Mouse (Mus musculus) CH12.LX (cell line): ENCODE results near the gene Plch2. TPM values are rescaled to one million over a fixed set of nuclear protein-coding genes. Genes with fewer than 3 reads are reported as not detected.

Experiments
- DNase-seq: peaks from one replicate; pipeline ENCODE4 v3.0.0-alpha.2; 2013; ENCODE audit errors: extremely low read depth
- H3K27ac ChIP-seq: 2 replicates; pipeline ENCODE4 v1.5.1; 2012; ENCODE audit warnings: low read depth, mild to moderate bottlenecking, control low read depth, moderate library complexity; ENCODE audit not compliant: insufficient read depth
- H3K27me3 ChIP-seq: replicated peaks from 2 replicates; pipeline ENCODE3; 2012; ENCODE audit warnings: inconsistent platforms
- H3K36me3 ChIP-seq, 2 experiments: replicated peaks in 1 of 2; 2 replicates each; pipeline versions ENCODE3 to v1.6.1; 2012; ENCODE audit warnings: inconsistent platforms in 1 of 2, low read length in 1 of 2, mild to moderate bottlenecking in 1 of 2, mixed read lengths in 1 of 2, moderate library complexity in 1 of 2; ENCODE audit not compliant: control insufficient read depth in 1 of 2, insufficient read depth in 1 of 2
- H3K4me1 ChIP-seq, 2 experiments: 2 replicates each; pipeline ENCODE4 v1.6.1; 2012; ENCODE audit warnings: inconsistent platforms in 1 of 2, moderate library complexity in 1 of 2; ENCODE audit not compliant: insufficient read depth in 2 of 2, control insufficient read depth in 1 of 2
- H3K4me2 ChIP-seq: 2 replicates; pipeline ENCODE4 v1.6.1; 2012; ENCODE audit warnings: low read depth, mild to moderate bottlenecking, control low read depth; ENCODE audit not compliant: poor library complexity, insufficient read depth, severe bottlenecking
- H3K4me3 ChIP-seq, 3 experiments: fragments of 150-350 bp in 1 of 3; sonication (generic) in 1 of 3; replicated peaks in 1 of 3; 2 replicates each; pipeline versions ENCODE3 to v1.5.1; 2011 to 2012; ENCODE audit warnings: low read depth in 2 of 3, low read length in 2 of 3, mild to moderate bottlenecking in 2 of 3, moderate library complexity in 2 of 3, control low read depth in 1 of 3, improper control_type of control experiment in 1 of 3, inconsistent platforms in 1 of 3, mixed read lengths in 1 of 3; ENCODE audit not compliant: poor library complexity in 1 of 3
- H3K79me2 ChIP-seq: replicated peaks from 2 replicates; pipeline ENCODE4 v1.6.1; 2012; ENCODE audit warnings: mild to moderate bottlenecking, moderate library complexity; ENCODE audit not compliant: control insufficient read depth, poor library complexity, insufficient read depth, severe bottlenecking; ENCODE audit errors: extremely low read depth
- H3K9ac ChIP-seq: 2 replicates; pipeline ENCODE4 v1.6.1; 2012; ENCODE audit warnings: low read depth, mild to moderate bottlenecking, control low read depth, moderate library complexity; ENCODE audit not compliant: insufficient read depth
- H3K9me3 ChIP-seq: replicated peaks from 2 replicates; pipeline ENCODE3; 2012; ENCODE audit warnings: low read length, inconsistent platforms, mixed read lengths
- CHD1 ChIP-seq: IDR thresholded peaks from 2 replicates; pipeline ENCODE4 v1.6.1; 2012; ENCODE audit warnings: low read depth, low read length, improper control_type of control experiment, inconsistent platforms
- E2F4 ChIP-seq: IDR thresholded peaks from 2 replicates; pipeline ENCODE4 v1.6.1; 2011; ENCODE audit warnings: low read depth, low read length, improper control_type of control experiment; ENCODE audit not compliant: insufficient replicate concordance
- ELF1 ChIP-seq: IDR thresholded peaks from 2 replicates; pipeline ENCODE4 v1.6.1; 2014; ENCODE audit warnings: low read depth, mild to moderate bottlenecking, inconsistent platforms, low read length, improper control_type of control experiment
- GABPA ChIP-seq: IDR thresholded peaks from 2 replicates; pipeline ENCODE4 v1.6.1; 2012; ENCODE audit warnings: low read depth, low read length, improper control_type of control experiment, inconsistent platforms; ENCODE audit not compliant: insufficient replicate concordance
- HCFC1 ChIP-seq: IDR thresholded peaks from 2 replicates; pipeline ENCODE4 v1.6.1; 2012; ENCODE audit warnings: low read depth, mild to moderate bottlenecking, inconsistent platforms, low read length, improper control_type of control experiment
- IRF4 ChIP-seq: IDR thresholded peaks from 2 replicates; pipeline ENCODE4 v1.6.1; 2014; ENCODE audit warnings: low read depth, mild to moderate bottlenecking, inconsistent platforms, low read length, improper control_type of control experiment
- JUN ChIP-seq: IDR thresholded peaks from 2 replicates; pipeline ENCODE4 v1.6.1; 2011; ENCODE audit warnings: low read depth, mild to moderate bottlenecking, low read length, improper control_type of control experiment, moderate library complexity; ENCODE audit not compliant: insufficient read depth
- KAT2A ChIP-seq: IDR thresholded peaks from 2 replicates; pipeline ENCODE4 v1.6.1; 2012; ENCODE audit warnings: low read length, improper control_type of control experiment, inconsistent platforms; ENCODE audit not compliant: insufficient replicate concordance
- MAFK ChIP-seq: IDR thresholded peaks from 2 replicates; pipeline ENCODE4 v1.6.1; 2011; ENCODE audit warnings: low read length, improper control_type of control experiment; ENCODE audit not compliant: insufficient replicate concordance
- MEF2A ChIP-seq: IDR thresholded peaks from 2 replicates; pipeline ENCODE4 v1.6.1; 2014; ENCODE audit warnings: low read depth, mild to moderate bottlenecking, inconsistent platforms, low read length, improper control_type of control experiment, borderline replicate concordance
- NELFE ChIP-seq: IDR thresholded peaks from 2 replicates; pipeline ENCODE4 v1.6.1; 2011; ENCODE audit warnings: low read depth, low read length, improper control_type of control experiment
- POLR2A ChIP-seq: IDR thresholded peaks from 2 replicates; pipeline ENCODE4 v1.6.1; 2011; ENCODE audit warnings: low read depth, mild to moderate bottlenecking, improper control_type of control experiment, low read length
- POLR2AphosphoS2 ChIP-seq: IDR thresholded peaks from 2 replicates; pipeline ENCODE4 v1.6.1; 2011; ENCODE audit warnings: low read depth, low read length, improper control_type of control experiment
- RCOR1 ChIP-seq: conservative IDR thresholded peaks from 2 replicates; pipeline ENCODE4 v1.6.1; 2012; ENCODE audit warnings: low read depth, mild to moderate bottlenecking, inconsistent platforms, low read length, improper control_type of control experiment
- UBTF ChIP-seq: IDR thresholded peaks from 2 replicates; pipeline ENCODE4 v1.6.1; 2012; ENCODE audit warnings: low read depth, mild to moderate bottlenecking, inconsistent platforms, low read length, improper control_type of control experiment, moderate library complexity
- USF1 ChIP-seq: IDR thresholded peaks from 2 replicates; pipeline ENCODE4 v1.6.1; 2014; ENCODE audit warnings: low read depth, mild to moderate bottlenecking, inconsistent platforms, low read length, improper control_type of control experiment
- USF2 ChIP-seq: conservative IDR thresholded peaks from 2 replicates; pipeline ENCODE4 v1.6.1; 2011; ENCODE audit warnings: low read depth, low read length, improper control_type of control experiment
- ZKSCAN1 ChIP-seq: IDR thresholded peaks from 2 replicates; pipeline ENCODE4 v1.6.1; 2012; ENCODE audit warnings: low read depth, inconsistent platforms, low read length, improper control_type of control experiment, borderline replicate concordance
- dilution Hi-C: fragments of 300-500 bp; cut with MboI; formaldehyde crosslinking; loops from 2 replicates; pipeline ENCODE4 v1.14.3; 2020; ENCODE audit warnings: low sequenced_read_pairs; ENCODE audit not compliant: extremely low pct_unique_long_range_greater_than_20kb, extremely low pct_ligation_motif_present
- in situ Hi-C: fragments of 300-500 bp; cut with MboI; formaldehyde crosslinking; loops from 3 replicates; pipeline ENCODE4 v1.14.3; 2019; ENCODE audit warnings: low sequenced_read_pairs, low pct_ligation_motif_present, low pct_unique_long_range_greater_than_20kb, mixed read lengths
- polyA plus RNA-seq: library from polyadenylated mRNA; unstranded; fragments of >175 nt; gene quantifications from 2 replicates; pipeline ENCODE4 v1.2.1, GENCODE M21; 2012; ENCODE audit warnings: low read depth; ENCODE audit not compliant: insufficient read length
- total RNA-seq, 2 experiments: library from RNA; depleted of rRNA; stranded (reverse); fragments of 300-350 nt in 1 of 2; fragments of >200 nt in 1 of 2; gene quantifications; 2 replicates each; pipeline ENCODE4 v1.2.3; 2012 to 2014

The Plch2 gene
- total and polyA plus RNA-seq, 3 experiments = 0.04 to 0.47 (median 0.17) TPM

DNA sequence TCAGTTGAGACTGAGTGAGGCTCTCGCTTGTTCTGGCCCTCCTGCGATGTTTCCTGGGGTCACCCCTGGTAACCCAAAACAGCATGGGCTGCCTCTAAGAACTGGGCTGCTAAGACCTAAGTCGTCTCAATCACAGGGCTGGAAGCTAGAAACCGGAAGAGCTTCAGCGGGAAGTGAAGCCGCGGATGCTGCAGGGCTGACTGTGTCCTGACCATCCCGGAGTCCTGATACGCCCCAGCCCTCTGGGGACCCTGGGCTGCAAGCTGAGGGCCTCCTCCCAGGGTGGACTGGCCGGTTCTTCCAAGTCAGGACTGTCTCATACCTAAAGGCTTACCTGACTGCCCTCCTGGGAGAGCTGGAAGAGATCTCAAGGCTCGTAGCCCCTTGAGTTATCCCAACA is 39.8 kb downstream of the Plch2 start:
- no peak overlapping the region for H3K27ac ChIP-seq
- peaks cover 96% of the 10 kb centered on the region for H3K27me3 ChIP-seq
- no peak for DNase-seq
- H3K36me3 ChIP-seq = no peaks in the 10 kb centered on the region
- no peaks in the 10 kb centered on the region for H3K79me2 ChIP-seq
- H3K4me3 ChIP-seq = no peak overlapping the region
- TF ChIP-seq MAFK (no peak), E2F4 (no peak), USF1 (no peak), USF2 (no peak), IRF4 (no peak), MEF2A (no peak)
- TF ChIP-seq, all 38 proteins: peak for 0
- peaks cover 4 to 12% of the 10 kb centered on the region in 2 experiments for H3K4me1 ChIP-seq
- no peaks in the 10 kb centered on the region for H3K9me3 ChIP-seq
- in situ Hi-C loops = no loop called here
- no peak overlapping the region for H3K4me2 ChIP-seq
- dilution Hi-C loops = no loop called here
- no peak overlapping the region for H3K9ac ChIP-seq

- Histone ChIP-seq H3K27me3 (peaks cover 98% of the 10 kb centered on the region), H3K4me2 (no peak overlapping the region), H3K36me3 (no peaks in the 10 kb centered on the region), H3K4me3 (no peak overlapping the region), H3K79me2 (no peaks in the 10 kb centered on the region), H3K27ac (no peak overlapping the region), H3K4me1 (peaks cover 4 to 13% of the 10 kb centered on the region in 2 experiments), H3K9me3 (no peaks in the 10 kb centered on the region), H3K9ac (no peak overlapping the region)
- dilution Hi-C loops = no loop called here
- TF ChIP-seq ZKSCAN1 (no peak), POLR2A (no peak), HCFC1 (no peak), GABPA (no peak), E2F4 (no peak), RCOR1 (no peak), CHD1 (no peak)
- in situ Hi-C loops = no loop called here
- DNase-seq = no peak
Observed at GRCm38 (mm10) chr4:155015550-155015949, 41.0 kb downstream of the Plch2 start.

DNA sequence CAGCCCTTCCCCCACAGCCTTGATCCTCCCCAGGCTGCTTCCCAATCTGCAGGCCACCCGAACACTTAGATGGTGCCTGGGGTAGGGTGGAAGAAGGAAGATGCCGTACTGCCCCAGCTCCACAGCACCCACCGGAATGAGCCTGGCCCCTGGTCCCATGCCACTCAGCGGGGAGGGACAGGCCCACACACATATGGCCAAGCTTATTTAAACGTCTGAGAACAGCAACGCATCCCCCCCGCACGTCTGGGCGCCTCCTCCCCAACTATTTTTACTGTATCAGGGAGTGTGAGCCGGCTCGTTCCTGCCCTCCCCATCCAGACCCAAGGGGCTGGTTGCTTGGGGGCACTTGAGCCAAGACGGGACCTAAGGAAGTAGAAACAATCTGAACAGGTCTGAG is 41.8 kb downstream of the Plch2 start:
- H3K27me3 ChIP-seq = peaks cover 98% of the 10 kb centered on the region
- TF ChIP-seq ZKSCAN1 = no peak
- TF ChIP-seq POLR2AphosphoS2 = no peak
- no peak for TF ChIP-seq UBTF
- TF ChIP-seq KAT2A = no peak
- no peak for TF ChIP-seq RCOR1
- no peak for TF ChIP-seq NELFE
- no peak for TF ChIP-seq POLR2A
- TF ChIP-seq JUN = no peak
- no peak for TF ChIP-seq ELF1
- dilution Hi-C loops = no loop called here

More for the DNA sequence above, 41.8 kb downstream of the Plch2 start:
- no peaks in the 10 kb centered on the region for H3K36me3 ChIP-seq
- no peaks in the 10 kb centered on the region for H3K9me3 ChIP-seq
- H3K4me3 ChIP-seq = no peak overlapping the region
- in situ Hi-C loops = no loop called here
- no peaks in the 10 kb centered on the region for H3K79me2 ChIP-seq
- DNase-seq = no peak
- no peak overlapping the region for H3K27ac ChIP-seq
- H3K4me2 ChIP-seq = no peak overlapping the region
- no peak overlapping the region for H3K9ac ChIP-seq
- peaks cover 4 to 13% of the 10 kb centered on the region in 2 experiments for H3K4me1 ChIP-seq
